Mouse (Mus musculus) midbrain, embryonic 15.5 days (tissue): ENCODE results near the gene Slc25a34. TPM values are rescaled to one million over a fixed set of nuclear protein-coding genes. Genes with fewer than 3 reads are reported as not detected.

Experiments
- ATAC-seq: fragments of 200-750 bp; cut with Nextera tagmentation; replicated peaks from 2 replicates; pipeline ENCODE4 v1.8.0; 2017; ENCODE audit warnings: moderate TSS enrichment
- H3K27ac ChIP-seq: fragments of 300-500 bp; sonication (generic); 2 replicates; pipeline ENCODE4 v1.5.1; 2015; ENCODE audit warnings: mild to moderate bottlenecking, inconsistent platforms
- H3K27me3 ChIP-seq: fragments of 300-500 bp; sonication (generic); replicated peaks from 2 replicates; pipeline ENCODE4 v1.6.1; 2015; ENCODE audit warnings: inconsistent platforms
- H3K36me3 ChIP-seq: fragments of 300-500 bp; sonication (generic); replicated peaks from 2 replicates; pipeline ENCODE4 v1.6.1; 2015; ENCODE audit warnings: inconsistent platforms
- H3K4me1 ChIP-seq: fragments of 300-500 bp; sonication (generic); 2 replicates; pipeline ENCODE4 v1.6.1; 2015; ENCODE audit warnings: inconsistent platforms
- H3K4me2 ChIP-seq: fragments of 300-500 bp; sonication (generic); 2 replicates; pipeline ENCODE4 v1.6.1; 2015; ENCODE audit warnings: inconsistent platforms, mild to moderate bottlenecking, moderate library complexity
- H3K4me3 ChIP-seq: fragments of 300-500 bp; sonication (generic); 2 replicates; pipeline ENCODE4 v1.5.1; 2015; ENCODE audit warnings: mild to moderate bottlenecking, inconsistent platforms
- H3K9ac ChIP-seq: fragments of 300-500 bp; sonication (generic); 2 replicates; pipeline ENCODE4 v1.6.1; 2015; ENCODE audit warnings: mild to moderate bottlenecking, inconsistent platforms
- H3K9me3 ChIP-seq: fragments of 300-500 bp; sonication (generic); 2 replicates; pipeline ENCODE4 v1.6.1; 2016; ENCODE audit warnings: inconsistent platforms
- WGBS: fragments of 180-500 bp; shearing (Covaris S2); methylation state at CpG from one replicate; pipeline ENCODE4 v1.1.7; 2015; ENCODE audit warnings: mixed read lengths; 5-methylcytosine and 5-hydroxymethylcytosine counted together
- polyA plus RNA-seq: library from polyadenylated mRNA; unstranded; fragments of >200 nt; fragmentation: Nextera tagmentation; extraction: Ambion mirVana; gene quantifications from 2 replicates; pipeline ENCODE4 v1.2.1, GENCODE M21; 2015

Slc25a34 gene
- polyA plus RNA-seq, 1 experiment from 2014 or later = 0.26 TPM

DNA sequence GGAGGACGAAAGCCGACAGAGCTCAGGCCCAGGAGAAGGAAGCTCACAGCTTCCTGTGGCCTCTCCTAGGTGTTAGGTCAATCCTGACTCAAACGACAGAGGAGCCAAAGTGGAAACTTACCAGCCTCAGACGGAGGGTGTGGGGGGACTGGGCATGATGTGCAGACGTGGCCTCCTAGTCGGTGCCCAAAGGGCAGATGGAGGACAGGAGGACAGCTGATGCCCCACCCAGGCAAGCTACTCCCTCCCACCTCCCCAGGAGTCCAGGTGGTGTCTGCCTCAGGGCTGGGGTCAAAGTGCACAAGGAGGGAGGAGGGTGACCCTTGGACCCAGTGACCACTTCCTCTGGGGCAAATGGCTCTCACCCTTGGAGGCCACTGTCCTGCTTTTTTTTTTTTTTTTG, 52.3 kb downstream of the Slc25a34 start:
- Histone ChIP-seq H3K27ac (no peak overlapping the region), H3K4me1 (0 out of 2 replicates have a peak, but pooled peaks cover 3% of the 10 kb centered on the region), H3K9ac (no peak overlapping the region), H3K4me3 (no peak overlapping the region), H3K4me2 (no peak overlapping the region), H3K27me3 (no peaks in the 10 kb centered on the region), H3K9me3 (no peaks in the 10 kb centered on the region), H3K36me3 (no peaks in the 10 kb centered on the region)
- ATAC-seq = no peak
- WGBS = 77% methylated on average over 6 of the region's 6 CpGs

DNA sequence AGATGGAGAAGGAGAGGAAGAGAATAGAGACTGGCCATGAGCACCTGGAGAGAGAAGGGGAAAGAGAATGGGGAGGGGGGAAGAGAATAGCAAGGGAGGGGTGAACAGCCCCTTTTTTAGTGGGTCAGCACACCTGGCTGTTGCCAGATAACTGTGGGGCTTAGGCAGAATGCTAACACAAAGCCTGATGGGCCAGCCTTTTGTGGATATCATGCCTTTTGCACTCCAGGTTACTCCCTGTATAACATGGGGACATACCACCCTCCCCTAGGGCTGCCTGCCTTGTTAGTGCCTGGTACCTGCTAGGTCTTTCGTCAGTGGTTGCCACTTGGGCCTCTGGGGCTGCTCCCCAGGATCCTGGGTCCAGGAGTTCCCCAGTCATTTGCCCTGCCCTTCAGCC, 52.8 kb downstream of the Slc25a34 start:
- Histone ChIP-seq H3K27me3 (no peaks in the 10 kb centered on the region), H3K4me3 (no peak overlapping the region), H3K4me2 (no peak overlapping the region), H3K9ac (no peak overlapping the region), H3K9me3 (no peaks in the 10 kb centered on the region), H3K27ac (no peak overlapping the region), H3K36me3 (no peaks in the 10 kb centered on the region), H3K4me1 (0 out of 2 replicates have a peak, but pooled peaks cover 3% of the 10 kb centered on the region)
- ATAC-seq = no peak
- 85% methylated on average over 1 of the region's 1 CpGs for WGBS

GRCm38 (mm10) chr4:141570004-141570403, 53.6 kb downstream of the Slc25a34 start:
- no peak overlapping the region for H3K9ac ChIP-seq
- no peak overlapping the region for H3K4me3 ChIP-seq
- ATAC-seq = no peak
- WGBS = 65% methylated on average over 6 of the region's 6 CpGs
- no peak overlapping the region for H3K27ac ChIP-seq
- no peaks in the 10 kb centered on the region for H3K9me3 ChIP-seq
- H3K27me3 ChIP-seq = no peaks in the 10 kb centered on the region
- H3K4me1 ChIP-seq = no peaks in the 10 kb centered on the region
- H3K36me3 ChIP-seq = no peaks in the 10 kb centered on the region
- no peak overlapping the region for H3K4me2 ChIP-seq

DNA sequence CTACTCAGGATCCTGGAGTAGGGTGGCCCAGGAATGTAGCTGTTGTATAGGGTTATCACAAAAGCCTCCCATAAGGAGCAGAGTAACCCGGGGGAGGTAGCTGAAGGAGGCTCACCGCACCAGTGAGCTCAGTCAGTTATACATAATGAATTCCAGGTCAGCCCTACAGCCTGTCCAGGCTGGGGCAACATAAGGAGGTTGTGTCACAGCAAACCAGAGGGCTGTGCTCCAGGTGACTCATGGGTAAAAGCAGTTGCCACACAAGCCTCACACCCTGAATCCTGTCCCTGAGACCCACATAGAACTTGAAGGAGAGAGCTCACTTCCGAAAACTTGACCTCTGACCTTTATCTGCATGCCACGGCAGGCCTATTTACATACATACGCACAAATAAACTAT, 54.7 kb downstream of the Slc25a34 start:
- ATAC-seq = no peak
- no peak overlapping the region for H3K4me2 ChIP-seq
- H3K9me3 ChIP-seq = no peaks in the 10 kb centered on the region
- no peaks in the 10 kb centered on the region for H3K27me3 ChIP-seq
- H3K4me3 ChIP-seq = no peak overlapping the region
- no peaks in the 10 kb centered on the region for H3K4me1 ChIP-seq
- WGBS = 84% methylated on average over 5 of the region's 5 CpGs
- H3K27ac ChIP-seq = no peak overlapping the region
- no peak overlapping the region for H3K9ac ChIP-seq
- H3K36me3 ChIP-seq = no peaks in the 10 kb centered on the region

Other genes with a start within 250 kb of the Slc25a34 start
- 0.06 TPM in 1 of 2 replicates, not detected in the other for gene Clcnka, start 225.1 kb downstream of the Slc25a34 start, polyA plus RNA-seq
- not detected in 2 replicates for gene Clcnkb, start 207.8 kb downstream of the Slc25a34 start, polyA plus RNA-seq
- 0.14 TPM in 1 of 2 replicates, not detected in the other for gene Hspb7, start 203.0 kb downstream of the Slc25a34 start, polyA plus RNA-seq
- 0.32 and 0.50 TPM in 2 replicates for gene Srarp, start 187.7 kb downstream of the Slc25a34 start, polyA plus RNA-seq
- 49.4 and 49.7 TPM in 2 replicates for gene Zbtb17, start 179.2 kb downstream of the Slc25a34 start, polyA plus RNA-seq
- gene Spen, start 85.2 kb downstream of the Slc25a34 start, polyA plus RNA-seq = 19.4 and 20.0 TPM in 2 replicates
- gene Fblim1, start 17.7 kb downstream of the Slc25a34 start, polyA plus RNA-seq = 35.2 and 41.0 TPM in 2 replicates
- 0.32 and 0.65 TPM in 2 replicates for gene Tmem82, start 5.2 kb downstream of the Slc25a34 start, polyA plus RNA-seq
- 9.7 and 10.7 TPM in 2 replicates for gene Plekhm2, start 41.1 kb upstream of the Slc25a34 start, polyA plus RNA-seq
- 0.49 and 0.53 TPM in 2 replicates for gene Rsc1a1, start 61.8 kb upstream of the Slc25a34 start, polyA plus RNA-seq
- gene Ddi2, start 99.6 kb upstream of the Slc25a34 start, polyA plus RNA-seq = 13.3 and 14.0 TPM in 2 replicates
- gene Agmat, start 122.9 kb upstream of the Slc25a34 start, polyA plus RNA-seq = not detected in 2 replicates
- gene Dnajc16, start 167.1 kb upstream of the Slc25a34 start, polyA plus RNA-seq = 6.5 and 6.6 TPM in 2 replicates
- gene Casp9, start 169.8 kb upstream of the Slc25a34 start, polyA plus RNA-seq = 20.7 and 21.4 TPM in 2 replicates
- 0.36 and 0.43 TPM in 2 replicates for gene Cela2a, start 202.3 kb upstream of the Slc25a34 start, polyA plus RNA-seq
- gene Ctrc, start 222.5 kb upstream of the Slc25a34 start, polyA plus RNA-seq = not detected in 2 replicates